Comparison of ENCODE assay signal across 9 mouse cellular contexts in the genomic region with DNA sequence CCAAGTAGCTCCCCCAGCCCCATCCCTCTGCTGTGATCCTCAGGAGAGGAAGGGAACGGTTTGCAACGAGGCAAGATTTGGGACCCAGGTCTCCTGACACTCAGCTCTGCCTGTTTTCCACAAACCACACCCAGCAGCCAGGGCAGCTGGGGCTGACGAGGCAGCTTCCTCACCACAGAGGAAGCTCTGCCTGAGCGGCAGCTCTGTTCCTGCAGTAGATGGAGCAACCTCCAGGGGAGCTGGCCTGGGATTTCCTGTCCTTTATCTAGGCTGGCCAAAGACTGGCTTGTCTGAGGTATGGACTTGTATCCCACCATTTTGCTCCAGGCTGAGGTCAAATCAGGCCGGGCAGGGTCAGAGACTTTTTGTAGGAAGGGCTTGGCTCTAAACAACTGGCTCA. TPM values are rescaled to one million over a fixed set of nuclear protein-coding genes. Genes with fewer than 3 reads are reported as not detected.
DNase-seq lines count a peak whose midpoint lies in the region; ATAC-seq and TF ChIP-seq lines count a peak whose summit lies in the region.
"Had no signal": no experiment of that assay in that cellular context is flagged by ENCODE, and none has a peak within 500 bp of the region (broad histone marks: within the 10 kb centered on the region; RNA-seq: fewer than 3 reads in every experiment).

No protein-coding gene starts in this region.

- H3K9me3 ChIP-seq in embryonic facial prominence, embryonic 14.5 days (ENCODE audit: control insufficient read depth, low read length) = no peaks in the 10 kb centered on the region
- no peaks in the 10 kb centered on the region for H3K9me3 ChIP-seq in embryonic facial prominence, embryonic 10.5 days
- H3K9me3 ChIP-seq in lung, postnatal 0 days (ENCODE audit: low read length) = no peaks in the 10 kb centered on the region
- H3K9me3 ChIP-seq: limb, embryonic 15.5 days had no signal

- no peak overlapping the region for H3K9ac ChIP-seq in embryonic facial prominence, embryonic 14.5 days (ENCODE audit: low read depth, low read length)
- H3K9ac ChIP-seq in lung, postnatal 0 days (replicated peaks; ENCODE audit: low read depth) = no peak overlapping the region
- H3K9ac ChIP-seq: limb, embryonic 15.5 days had no signal

- no peak overlapping the region for H3K4me2 ChIP-seq in embryonic facial prominence, embryonic 14.5 days (ENCODE audit: low read depth, low read length)
- H3K4me2 ChIP-seq in lung, postnatal 0 days (replicated peaks; ENCODE audit: low read depth, low read length) = no peak overlapping the region
- H3K4me2 ChIP-seq: limb, embryonic 15.5 days had no signal

- H3K4me3 ChIP-seq in embryonic facial prominence, embryonic 14.5 days (ENCODE audit: low read depth, low read length) = no peak overlapping the region
- H3K4me3 ChIP-seq in embryonic facial prominence, embryonic 10.5 days = no peak overlapping the region
- no peak overlapping the region for H3K4me3 ChIP-seq in lung, postnatal 0 days (ENCODE audit: low read depth, low read length)
- H3K4me3 ChIP-seq: limb, embryonic 15.5 days had no signal

- WGBS in embryonic facial prominence, embryonic 14.5 days = 39% methylated on average over 5 of the region's 5 CpGs
- 50% methylated on average over 5 of the region's 5 CpGs for WGBS in embryonic facial prominence, embryonic 10.5 days
- WGBS in lung, postnatal 0 days = 22% methylated on average over 5 of the region's 5 CpGs

- ATAC-seq in embryonic facial prominence, embryonic 14.5 days (ENCODE audit: low read depth) = 0 out of 2 replicates have a peak, but pooled peaks have one; percentile 41
- peak; percentile 39 for ATAC-seq in lung, postnatal 0 days

- H3K27me3 ChIP-seq in embryonic facial prominence, embryonic 14.5 days (replicated peaks; ENCODE audit: control insufficient read depth, insufficient read depth, low read length) = peaks cover 14% of the 10 kb centered on the region; the same call in 1 of the 2 replicates
- H3K27me3 ChIP-seq in embryonic facial prominence, embryonic 10.5 days (replicated peaks; ENCODE audit: low read depth, poor library complexity, severe bottlenecking) = peaks cover 97% of the 10 kb centered on the region
- H3K27me3 ChIP-seq in lung, postnatal 0 days (replicated peaks; ENCODE audit: insufficient read depth, low read length) = no peaks in the 10 kb centered on the region

- no peaks in the 10 kb centered on the region for H3K36me3 ChIP-seq in embryonic facial prominence, embryonic 14.5 days (ENCODE audit: control insufficient read depth, insufficient read depth, low read length)
- H3K36me3 ChIP-seq in embryonic facial prominence, embryonic 10.5 days (replicated peaks) = no peaks in the 10 kb centered on the region
- no peaks in the 10 kb centered on the region for H3K36me3 ChIP-seq in lung, postnatal 0 days (ENCODE audit: insufficient read depth, low read length)
- H3K36me3 ChIP-seq: limb, embryonic 15.5 days had no signal

- H3K27ac ChIP-seq in embryonic facial prominence, embryonic 14.5 days (replicated peaks; ENCODE audit: low read depth, low read length) = no peak overlapping the region
- H3K27ac ChIP-seq in embryonic facial prominence, embryonic 10.5 days (replicated peaks) = no peak overlapping the region
- H3K27ac ChIP-seq in lung, postnatal 0 days (ENCODE audit: low read length) = peak overlapping the region; percentile 43; the same call in 1 of the 2 replicates
- H3K27ac ChIP-seq: limb, embryonic 15.5 days had no signal

- peak; percentile 23 for DNase-seq in embryonic facial prominence, embryonic 14.5 days (ENCODE audit: low spot score)
- DNase-seq in embryonic facial prominence, embryonic 10.5 days (ENCODE audit: low spot score) = no peak
- peak; percentile 25 to 47 for DNase-seq in adrenal gland, postnatal 36 days
- peak; percentile 5 for DNase-seq in induced T-regulatory cell, adult 2 months (ENCODE audit: low read depth)
- DNase-seq in lung, postnatal 0 days (ENCODE audit: low spot score) = peak; percentile 41
- DNase-seq in embryo, embryonic 9.5 days (ENCODE audit: extremely low spot score) = no peak
- DNase-seq in adipocyte (ENCODE audit: low spot score) = no peak
- no peak for DNase-seq in embryo, embryonic 10 days (ENCODE audit: low spot score)

- no peaks in the 10 kb centered on the region for H3K4me1 ChIP-seq in embryonic facial prominence, embryonic 14.5 days (ENCODE audit: control insufficient read depth, insufficient read depth, low read length)
- peaks cover 11% of the 10 kb centered on the region for H3K4me1 ChIP-seq in embryonic facial prominence, embryonic 10.5 days
- H3K4me1 ChIP-seq in lung, postnatal 0 days (ENCODE audit: insufficient read depth, low read depth, low read length) = no peaks in the 10 kb centered on the region; the same call in 1 of the 2 replicates
- H3K4me1 ChIP-seq: limb, embryonic 15.5 days had no signal

- no peak for TF ChIP-seq EP300 in lung, postnatal 0 days (IDR thresholded peaks at IDR 0.05)

- TF ChIP-seq CTCF in lung, postnatal 0 days (IDR thresholded peaks at IDR 0.05) = peak; percentile 51

RNA-seq across cellular contexts. Expression of gene Stard8, which starts 46.2 kb away (rescaled TPM):
- 8.9 and 10.6 TPM in 2 replicates for polyA plus RNA-seq in embryonic facial prominence, embryonic 14.5 days (2014; fragmentation: Nextera tagmentation; extraction: Ambion mirVana)
- polyA plus RNA-seq in embryonic facial prominence, embryonic 10.5 days (2016; fragmentation: Nextera tagmentation; extraction: Ambion mirVana) = 11.4 and 13.5 TPM in 2 replicates
- total RNA-seq in adrenal gland, postnatal 36 days (2021) = 10 to 100 TPM; 30.0 to 44.9 TPM
- 14.8 and 18.7 TPM in 2 replicates for polyA plus RNA-seq in lung, postnatal 0 days (2015; fragmentation: Nextera tagmentation; extraction: Ambion mirVana)

Comparison
In these comparisons a context has a peak if more than half of its experiments do, and no peak if none do; other contexts are left out.
1. DNase-seq: peak in embryonic facial prominence, embryonic 14.5 days (single experiment), adrenal gland, postnatal 36 days (2 of 2), induced T-regulatory cell, adult 2 months (single experiment) and lung, postnatal 0 days (single experiment); none in embryonic facial prominence, embryonic 10.5 days (single experiment), embryo, embryonic 9.5 days (single experiment), adipocyte (single experiment) and embryo, embryonic 10 days (single experiment).